Mouse (Mus musculus): ENCODE data around the gene Cds1.

The Cds1 gene

GRCm38 (mm10) chr5:101776528-101776927, 11.6 kb downstream of the Cds1 start:
- no peak for DNase-seq (ENCODE audit: low spot score)

- DNase-seq (ENCODE audit: low spot score): no peak
Observed at GRCm38 (mm10) chr5:101779376-101779863, 14.5 kb downstream of the Cds1 start.

DNA sequence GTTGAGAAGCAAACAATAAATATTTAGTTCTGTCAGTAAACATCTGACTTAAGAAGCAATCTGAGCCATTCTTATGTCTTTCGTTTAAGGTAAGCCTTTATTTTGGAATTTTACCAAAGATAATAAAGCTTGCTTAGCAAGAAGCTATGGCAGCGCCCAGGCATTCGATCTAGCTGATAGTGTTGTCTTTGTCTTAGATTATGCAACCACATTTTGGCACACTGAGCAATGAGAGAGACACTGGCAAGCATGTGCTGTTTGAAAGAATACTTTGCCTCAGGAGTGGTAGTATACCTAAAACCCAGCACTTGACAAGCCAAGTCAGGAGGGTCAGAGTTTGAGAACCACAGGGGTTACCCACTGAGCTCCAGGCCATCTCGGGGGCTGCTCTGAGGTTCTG, 16.0 kb downstream of the Cds1 start:
- DNase-seq (ENCODE audit: low spot score): no peak

- no peak for DNase-seq (ENCODE audit: low spot score)
Observed at GRCm38 (mm10) chr5:101784328-101784727, 19.4 kb downstream of the Cds1 start.

DNA sequence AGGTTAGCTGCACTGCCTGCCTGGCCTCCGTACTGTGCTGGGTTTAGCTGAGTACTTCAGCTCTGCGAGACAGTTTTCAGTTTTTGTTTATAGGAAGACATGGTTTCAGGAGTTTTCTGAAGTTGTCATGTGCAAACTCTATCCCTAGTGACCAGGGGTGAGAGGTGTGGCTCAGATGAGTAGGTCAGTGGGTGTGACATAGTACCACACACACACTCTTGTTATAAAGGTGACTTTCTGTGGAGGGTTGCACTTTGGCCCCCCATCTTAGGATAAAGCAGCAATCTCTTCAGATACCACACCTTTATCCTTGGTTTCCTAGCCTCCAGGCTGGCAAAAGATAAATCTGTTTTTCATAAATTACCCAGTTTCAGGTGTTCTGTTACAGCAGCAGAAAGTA, 19.9 kb downstream of the Cds1 start:
- DNase-seq (ENCODE audit: low spot score): no peak

- DNase-seq (ENCODE audit: low spot score): no peak
Observed at GRCm38 (mm10) chr5:101785921-101786614, 21.1 kb downstream of the Cds1 start.

GRCm38 (mm10) chr5:101789770-101790169, 24.8 kb downstream of the Cds1 start:
- DNase-seq (ENCODE audit: low spot score): no peak

DNA sequence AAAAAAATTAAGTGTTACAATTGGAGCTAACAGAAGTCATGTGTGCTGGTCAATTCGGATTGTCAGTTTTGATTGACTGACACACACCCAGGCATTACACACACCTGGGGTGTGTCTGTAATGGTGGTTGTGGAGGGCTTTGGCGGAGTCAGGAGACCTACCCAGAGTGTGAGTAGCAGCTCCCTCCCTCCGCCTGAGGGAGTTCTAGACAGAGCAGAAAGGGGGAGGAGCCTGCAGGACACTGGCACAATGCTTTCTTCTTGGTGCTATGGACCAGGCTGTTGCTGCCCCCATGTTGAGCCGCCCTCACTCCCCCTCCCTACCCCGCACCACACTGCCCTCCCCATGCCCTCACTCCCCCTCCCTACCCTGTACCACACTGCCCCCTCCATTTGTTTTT, 25.6 kb downstream of the Cds1 start:
- no peak for DNase-seq (ENCODE audit: low spot score)

GRCm38 (mm10) chr5:101792665-101793064, 27.7 kb downstream of the Cds1 start:
- DNase-seq (ENCODE audit: low spot score): no peak

- no peak for DNase-seq (ENCODE audit: low spot score)
Observed at GRCm38 (mm10) chr5:101801891-101802290, 37.0 kb downstream of the Cds1 start.

GRCm38 (mm10) chr5:101802358-101803022, 37.6 kb downstream of the Cds1 start:
- DNase-seq (ENCODE audit: low spot score): no peak

DNA sequence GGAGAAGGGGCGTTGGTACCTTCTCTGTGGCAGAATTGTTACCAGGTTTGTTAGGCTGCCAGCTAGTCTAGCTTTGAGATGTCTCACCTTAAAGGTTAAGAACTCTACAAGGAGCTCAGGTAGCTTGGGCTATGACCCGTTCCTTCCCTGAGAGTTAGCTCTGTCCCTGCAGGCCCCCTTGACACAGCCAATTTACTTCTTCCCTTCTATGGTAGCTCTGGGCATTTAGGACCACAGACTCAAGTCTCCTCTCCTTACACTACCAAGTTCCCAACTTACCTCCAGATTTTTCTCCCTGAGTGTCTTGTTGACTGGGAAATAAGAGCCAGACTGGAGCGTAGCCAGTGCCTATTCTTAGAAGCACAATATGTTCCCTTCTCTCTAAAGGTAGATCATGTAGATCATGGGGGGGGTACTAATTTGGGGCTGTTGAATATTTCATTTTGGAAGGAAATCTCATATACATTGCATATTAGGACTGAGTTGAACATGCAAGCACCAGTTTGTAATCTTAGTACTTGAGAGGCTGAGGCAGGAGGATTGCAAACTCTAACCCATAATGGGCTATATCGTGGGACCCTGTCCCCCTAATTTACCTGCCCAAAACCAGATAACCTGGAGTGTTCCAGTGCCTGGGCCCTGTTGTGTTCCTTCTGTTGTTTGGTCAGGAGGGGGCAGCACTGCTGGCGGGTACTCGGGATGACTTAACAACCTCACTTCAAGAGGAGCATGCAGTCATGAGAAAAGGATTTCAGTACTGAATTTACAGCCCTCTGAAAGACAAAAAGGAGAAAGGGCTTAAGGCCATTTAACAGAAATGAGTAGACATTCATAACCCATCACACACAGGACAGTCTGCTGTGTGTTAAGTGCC, 46.6 kb downstream of the Cds1 start:
- DNase-seq (ENCODE audit: low spot score): no peak

DNA sequence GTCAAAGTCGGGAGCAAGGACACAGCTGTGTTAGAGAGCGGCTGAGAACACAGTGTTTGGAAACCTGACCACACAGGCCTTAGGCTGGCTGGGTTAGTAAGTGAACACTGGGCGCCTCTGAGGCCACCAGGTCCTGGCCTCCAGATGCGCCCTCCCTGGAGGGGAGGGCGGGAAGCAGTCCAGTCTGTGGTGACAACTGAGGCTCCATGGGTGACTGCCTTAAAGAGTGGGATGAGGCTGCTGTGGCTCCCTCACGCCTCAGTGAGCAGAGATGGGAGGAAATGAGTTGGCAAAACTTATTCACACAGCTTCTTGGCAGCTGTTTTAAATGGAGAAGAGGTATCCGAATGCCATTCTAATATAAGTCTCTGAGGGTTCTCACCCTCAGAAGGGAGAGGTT, 51.9 kb downstream of the Cds1 start:
- DNase-seq (ENCODE audit: low spot score): no peak

DNA sequence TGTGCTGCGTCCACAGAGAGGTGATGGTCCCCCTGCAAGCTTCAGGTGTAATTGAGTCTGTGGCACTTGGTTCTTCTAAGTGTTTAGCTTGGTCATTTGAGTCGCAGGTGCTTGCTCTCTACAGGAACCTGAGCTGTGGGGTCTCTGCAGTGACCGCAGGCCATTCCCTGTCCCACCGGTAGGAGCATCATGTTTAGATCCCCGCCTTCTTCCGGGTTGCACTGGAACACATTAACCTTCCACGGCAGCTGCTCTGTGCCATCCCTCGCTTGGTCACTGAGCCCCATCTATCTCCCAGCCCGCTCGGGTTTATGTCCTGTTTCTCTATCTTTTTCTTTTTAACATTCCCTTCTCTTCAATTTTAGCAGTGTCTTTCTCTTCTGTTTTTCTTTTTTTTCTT, 54.3 kb downstream of the Cds1 start:
- no peak for DNase-seq (ENCODE audit: low spot score)

DNA sequence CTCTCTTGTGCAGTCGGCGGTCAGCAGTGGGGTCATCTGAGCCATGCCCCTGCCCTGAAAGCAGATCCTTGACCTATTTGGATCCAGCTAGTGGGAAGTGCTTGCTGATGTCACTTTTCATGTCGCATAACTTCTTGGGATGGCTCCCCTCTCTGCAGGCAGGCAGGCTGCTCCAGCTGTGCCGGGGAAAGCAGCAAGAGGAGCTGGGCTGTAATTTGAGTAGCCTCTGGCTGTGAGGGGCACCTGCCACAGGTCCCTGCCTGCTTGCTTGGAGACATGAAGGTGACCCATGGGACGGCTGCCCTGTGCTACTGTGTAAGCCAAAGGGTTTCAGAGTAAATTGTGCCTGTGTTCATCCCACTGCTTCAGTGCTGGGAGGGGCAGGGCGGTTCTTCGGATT, 54.9 kb downstream of the Cds1 start:
- DNase-seq (ENCODE audit: low spot score): no peak

GRCm38 (mm10) chr5:101821052-101821451, 56.1 kb downstream of the Cds1 start:
- DNase-seq (ENCODE audit: low spot score): no peak

DNA sequence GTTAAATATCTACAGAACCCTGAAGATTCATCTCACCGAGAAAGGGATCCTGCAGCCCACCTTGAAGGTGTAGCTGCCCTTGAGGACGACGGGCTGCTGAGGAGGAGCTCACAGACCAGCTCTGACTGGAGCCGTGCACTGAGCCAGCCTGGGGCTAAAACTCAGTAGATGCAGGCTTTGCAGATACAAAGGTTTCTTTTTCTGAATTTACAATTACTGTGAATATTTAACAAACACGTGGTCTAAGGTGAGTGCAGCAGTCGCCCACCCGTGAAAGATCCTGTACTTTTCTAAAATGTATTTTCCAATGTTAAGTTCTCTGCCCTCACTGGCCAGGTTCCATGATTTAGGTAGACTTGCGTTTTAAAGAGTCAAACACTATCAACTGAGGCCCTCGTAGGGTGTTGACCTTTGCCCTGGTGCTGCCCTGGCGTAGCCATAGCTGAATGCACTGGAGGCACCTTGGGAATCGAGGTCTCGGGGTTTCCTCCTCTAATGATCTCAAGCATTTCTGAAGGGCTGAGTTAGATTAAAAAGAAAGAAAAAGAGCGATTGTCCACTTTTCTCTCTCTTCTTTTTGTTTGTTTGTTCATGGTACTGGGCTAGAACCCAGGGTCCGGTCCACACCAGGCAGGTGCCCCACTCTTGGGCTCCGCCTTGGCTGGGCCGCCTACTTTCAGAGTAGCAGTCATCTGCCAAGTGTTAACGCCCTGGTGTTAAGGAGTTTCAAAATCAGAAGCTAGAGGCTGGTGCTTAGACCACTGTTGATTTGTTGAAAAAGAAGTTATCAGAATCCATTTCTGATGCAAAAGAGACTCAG, 56.8 kb downstream of the Cds1 start:
- DNase-seq (ENCODE audit: low spot score): no peak

- DNase-seq (ENCODE audit: low spot score): no peak
Observed at GRCm38 (mm10) chr5:101822311-101822670, 57.4 kb downstream of the Cds1 start.

DNA sequence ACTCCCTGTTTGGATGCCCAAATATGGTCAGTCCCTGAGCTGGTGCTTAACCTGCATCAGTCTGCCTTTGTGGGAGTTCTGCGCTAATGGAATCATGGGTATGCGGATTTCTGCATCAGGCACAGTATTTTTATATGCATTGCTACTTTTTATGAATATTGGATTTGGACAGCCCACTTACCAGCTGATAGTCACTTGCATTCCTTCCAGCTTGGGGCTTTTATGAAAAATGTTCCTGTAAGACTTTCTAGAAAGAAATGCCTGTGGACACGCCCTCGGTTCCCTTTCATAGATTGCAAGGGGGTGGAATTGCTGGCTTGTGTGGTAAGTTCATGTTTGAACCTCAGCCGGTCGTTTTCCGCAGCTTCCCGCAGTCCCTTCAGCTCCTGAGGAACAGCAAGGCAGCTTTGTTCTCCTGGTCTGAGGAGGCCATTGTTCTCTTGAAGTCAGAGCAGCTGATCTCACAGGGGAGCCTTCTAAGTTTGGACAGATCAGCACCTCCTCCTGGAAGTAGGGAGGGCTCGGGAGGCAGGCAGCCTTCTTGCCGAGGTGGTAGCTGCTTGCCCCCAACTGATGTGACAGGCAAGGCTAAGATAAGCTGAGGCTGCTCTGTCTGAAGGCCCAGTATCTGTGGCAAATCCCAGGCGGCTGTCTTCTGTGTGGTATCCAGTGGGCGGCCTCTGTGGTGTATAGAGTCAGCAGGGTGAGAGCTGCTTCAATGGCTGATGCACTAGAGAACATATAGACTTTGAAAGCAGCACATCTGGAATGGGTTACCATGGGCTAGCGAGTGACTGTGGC, 60.4 kb downstream of the Cds1 start:
- DNase-seq (ENCODE audit: low spot score): no peak

DNA sequence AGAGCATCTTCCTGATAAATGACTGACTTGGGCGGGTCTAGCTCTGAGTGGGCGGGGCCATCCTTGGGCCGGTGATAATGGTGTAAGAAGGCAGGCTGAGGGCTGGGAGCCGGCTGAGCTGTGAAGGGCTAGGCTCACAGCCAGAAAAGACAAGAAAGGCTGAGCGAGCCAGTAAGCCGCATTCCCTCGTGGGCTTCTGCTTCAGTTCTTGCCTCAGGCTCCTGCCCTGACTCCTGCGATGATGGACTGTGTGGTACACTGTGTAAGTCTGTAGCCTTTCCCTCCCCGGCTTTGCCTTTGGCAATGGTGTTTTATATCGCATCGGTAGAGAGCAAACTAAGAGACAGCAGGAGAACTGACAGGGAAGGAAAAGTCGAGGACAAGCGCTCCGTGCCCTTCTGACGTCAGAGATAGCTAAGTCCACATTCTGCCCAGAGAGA, 61.6 kb downstream of the Cds1 start:
- DNase-seq (ENCODE audit: low spot score): peak; percentile 77

DNA sequence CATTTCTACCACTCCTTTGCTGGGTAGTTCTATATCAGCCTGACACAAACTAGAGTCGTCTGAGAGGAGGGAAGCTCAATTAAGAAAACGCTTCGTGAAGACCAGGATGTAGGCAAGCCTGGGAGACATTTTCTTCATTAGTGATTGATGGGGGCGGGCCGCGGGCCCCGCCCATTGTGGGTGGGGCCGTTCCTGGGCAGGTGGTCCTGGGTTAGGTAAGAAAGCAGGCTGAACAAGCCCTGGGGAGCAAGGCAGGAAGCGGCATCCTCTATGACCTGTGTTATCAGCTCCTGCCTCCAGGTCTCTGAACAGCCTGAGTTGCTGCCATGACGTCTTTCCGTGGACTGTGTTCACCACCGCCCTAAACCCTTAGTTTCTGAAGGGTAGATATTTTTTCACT, 62.5 kb downstream of the Cds1 start:
- no peak for DNase-seq (ENCODE audit: low spot score)
